Mouse (Mus musculus): ENCODE measurements at regions not wholly inside any gene's neighbourhood (a gene's known extent, or its start where the extent isn't known, plus 50 kb on each side); places are given as distances from the start of the nearest gene placed in this dataset.

DNA sequence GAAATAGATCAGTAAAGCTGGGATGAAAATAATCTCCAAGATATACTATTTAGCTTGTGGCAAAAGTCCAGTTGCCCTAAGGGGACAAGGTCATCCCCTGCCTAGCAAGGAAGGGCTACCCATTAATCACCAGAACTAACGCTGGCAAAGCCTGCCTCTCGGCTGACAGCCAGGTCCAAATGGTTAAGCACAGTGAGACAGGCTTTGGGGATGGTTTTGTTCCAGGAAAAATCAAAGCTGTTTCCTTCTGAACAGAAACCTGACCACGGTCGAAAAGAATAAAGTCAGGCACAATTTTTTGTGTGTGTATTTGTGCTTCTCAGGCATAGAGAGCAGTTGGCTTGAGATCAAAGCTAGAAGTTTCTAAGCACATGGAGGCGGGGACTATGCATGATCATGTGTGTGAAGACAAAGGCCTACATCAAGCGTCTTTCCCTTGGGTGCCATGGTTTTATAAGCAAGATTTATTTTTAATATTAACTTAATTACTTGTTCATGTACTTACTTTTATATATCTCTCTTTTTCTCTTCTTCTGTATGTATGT lies 70.1 kb upstream of the Rpl10-ps3 start:
- no peak for TF ChIP-seq ZNF384 (IDR thresholded peaks at IDR 0.05; ENCODE audit: low read depth, low read length)
- no peak for TF ChIP-seq CHD2 (IDR thresholded peaks at IDR 0.05; ENCODE audit: low read depth, low read length)
